Mouse (Mus musculus) heart, embryonic 15.5 days (tissue): ENCODE measurements around the gene Baiap3. TPM values are rescaled to one million over a fixed set of nuclear protein-coding genes. Genes with fewer than 3 reads are reported as not detected.

Experiments
- ATAC-seq: fragments of 200-750 bp; cut with Nextera tagmentation; replicated peaks from 2 replicates; pipeline ENCODE4 v1.8.0; 2017; ENCODE audit warnings: low read depth, moderate TSS enrichment; ENCODE audit not compliant: insufficient number of reproducible peaks, insufficient read depth, low FRiP score
- H3K27ac ChIP-seq: fragments of 300-500 bp; sonication (generic); 2 replicates; pipeline ENCODE4 v1.5.1; 2015; ENCODE audit warnings: mild to moderate bottlenecking, inconsistent platforms
- H3K27me3 ChIP-seq: fragments of 300-500 bp; sonication (generic); 2 replicates; pipeline ENCODE4 v1.6.1; 2015; ENCODE audit warnings: inconsistent platforms
- H3K36me3 ChIP-seq: fragments of 300-500 bp; sonication (generic); 2 replicates; pipeline ENCODE4 v1.6.1; 2015; ENCODE audit warnings: mild to moderate bottlenecking, inconsistent platforms
- H3K4me1 ChIP-seq: fragments of 300-500 bp; sonication (generic); replicated peaks from 2 replicates; pipeline ENCODE4 v1.6.1; 2015; ENCODE audit warnings: inconsistent platforms
- H3K4me2 ChIP-seq: fragments of 300-500 bp; sonication (generic); 2 replicates; pipeline ENCODE4 v1.6.1; 2015; ENCODE audit warnings: inconsistent platforms, mild to moderate bottlenecking, moderate library complexity
- H3K4me3 ChIP-seq: fragments of 300-500 bp; sonication (generic); 2 replicates; pipeline ENCODE4 v1.5.1; 2015; ENCODE audit warnings: mild to moderate bottlenecking, inconsistent platforms
- H3K9ac ChIP-seq: fragments of 300-500 bp; sonication (generic); 2 replicates; pipeline ENCODE4 v1.6.1; 2015; ENCODE audit warnings: mild to moderate bottlenecking, inconsistent platforms
- H3K9me3 ChIP-seq: fragments of 300-500 bp; sonication (generic); replicated peaks from 2 replicates; pipeline ENCODE4 v1.6.1; 2016; ENCODE audit warnings: inconsistent platforms
- WGBS: fragments of 180-500 bp; shearing (Covaris S2); methylation state at CpG from one replicate; pipeline ENCODE4 v1.1.7; 2015; ENCODE audit warnings: mixed read lengths; 5-methylcytosine and 5-hydroxymethylcytosine counted together
- polyA plus RNA-seq: library from polyadenylated mRNA; unstranded; fragments of >200 nt; fragmentation: Nextera tagmentation; extraction: Ambion mirVana; gene quantifications from 2 replicates; pipeline ENCODE4 v1.2.1, GENCODE M21; 2015

Baiap3 gene
- polyA plus RNA-seq, result 0.34 and 1.7 TPM in 2 replicates

- Histone ChIP-seq H3K4me3 (peak within 1 kb of the TSS; percentile 41), H3K27me3 (peaks cover 51% of the 10 kb centered on the region), H3K4me2 (peak within 1 kb of the TSS; percentile 70), H3K36me3 (peaks cover 10% of the 10 kb centered on the region), H3K9me3 (no peaks in the 10 kb centered on the region), H3K27ac (no peak within 1 kb of the TSS), H3K9ac (peak within 1 kb of the TSS; percentile 40), H3K4me1 (peaks cover 13% of the 10 kb centered on the region)
- 3% methylated on average over 35 of the region's 35 CpGs for WGBS
- 0 out of 2 replicates have a peak, but pooled peaks have one; percentile 34 for ATAC-seq
Measured at GRCm38 (mm10) chr17:25256140-25256754, at the start of gene Baiap3. Gene Baiap3 (minus strand): TSS chr17:25256364.

GRCm38 (mm10) chr17:25298094-25298493 lies 41.9 kb upstream of the Baiap3 start, which contains the start of gene Prss34:
Gene Prss34 (plus strand): TSS chr17:25298394.
- H3K4me3 ChIP-seq, result no peak within 1 kb of the TSS
- H3K36me3 ChIP-seq, result no peaks in the 10 kb centered on the region
- 72% methylated on average over 5 of the region's 5 CpGs for WGBS
- H3K9me3 ChIP-seq, result no peaks in the 10 kb centered on the region
- H3K4me1 ChIP-seq, result no peaks in the 10 kb centered on the region
- H3K4me2 ChIP-seq, result no peak within 1 kb of the TSS
- H3K27me3 ChIP-seq, result peaks cover 23% of the 10 kb centered on the region; the same call in 1 of the 2 replicates
- no peak for ATAC-seq
- no peak within 1 kb of the TSS for H3K9ac ChIP-seq
- no peak within 1 kb of the TSS for H3K27ac ChIP-seq

GRCm38 (mm10) chr17:25294111-25294510 lies 37.9 kb upstream of the Baiap3 start:
- WGBS, result 52% methylated on average over 1 of the region's 1 CpGs
- no peak for ATAC-seq
- Histone ChIP-seq H3K27me3 (peaks cover 9% of the 10 kb centered on the region; the same call in 1 of the 2 replicates), H3K27ac (no peak overlapping the region), H3K9me3 (no peaks in the 10 kb centered on the region), H3K9ac (no peak overlapping the region), H3K36me3 (no peaks in the 10 kb centered on the region), H3K4me2 (no peak overlapping the region), H3K4me1 (no peaks in the 10 kb centered on the region), H3K4me3 (no peak overlapping the region)

DNA sequence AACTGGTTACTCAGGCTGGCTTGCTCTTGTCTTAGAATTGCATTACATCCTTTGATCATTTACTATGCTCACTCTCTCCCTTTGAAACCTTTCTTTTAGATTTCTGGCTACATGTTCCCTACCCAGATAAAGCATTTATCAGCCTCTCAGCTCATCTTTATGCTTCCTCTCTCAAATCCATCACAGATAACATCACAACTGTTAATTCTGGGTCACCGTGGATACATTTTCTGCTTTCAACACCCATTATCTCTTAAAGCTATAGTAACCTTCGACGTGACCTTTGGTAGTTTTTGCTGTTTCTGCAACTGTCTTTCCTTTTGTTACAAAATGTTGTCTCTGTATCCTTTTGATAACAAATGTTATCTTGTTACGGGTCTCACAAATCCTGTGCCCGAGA lies 37.3 kb upstream of the Baiap3 start:
- Histone ChIP-seq H3K27me3 (peaks cover 5% of the 10 kb centered on the region; the same call in 1 of the 2 replicates), H3K4me1 (no peaks in the 10 kb centered on the region), H3K4me2 (no peak overlapping the region), H3K27ac (no peak overlapping the region), H3K9me3 (no peaks in the 10 kb centered on the region), H3K9ac (no peak overlapping the region), H3K4me3 (no peak overlapping the region), H3K36me3 (no peaks in the 10 kb centered on the region)
- no peak for ATAC-seq
- WGBS, result 41% methylated on average over 5 of the region's 5 CpGs

- no peak for ATAC-seq
- Histone ChIP-seq H3K27ac (no peak overlapping the region), H3K27me3 (no peaks in the 10 kb centered on the region), H3K4me2 (no peak overlapping the region), H3K9ac (no peak overlapping the region), H3K9me3 (no peaks in the 10 kb centered on the region), H3K4me3 (no peak overlapping the region), H3K36me3 (no peaks in the 10 kb centered on the region), H3K4me1 (no peaks in the 10 kb centered on the region)
- WGBS, result 22% methylated on average over 4 of the region's 4 CpGs
Measured at GRCm38 (mm10) chr17:25290411-25290810, 34.2 kb upstream of the Baiap3 start.

DNA sequence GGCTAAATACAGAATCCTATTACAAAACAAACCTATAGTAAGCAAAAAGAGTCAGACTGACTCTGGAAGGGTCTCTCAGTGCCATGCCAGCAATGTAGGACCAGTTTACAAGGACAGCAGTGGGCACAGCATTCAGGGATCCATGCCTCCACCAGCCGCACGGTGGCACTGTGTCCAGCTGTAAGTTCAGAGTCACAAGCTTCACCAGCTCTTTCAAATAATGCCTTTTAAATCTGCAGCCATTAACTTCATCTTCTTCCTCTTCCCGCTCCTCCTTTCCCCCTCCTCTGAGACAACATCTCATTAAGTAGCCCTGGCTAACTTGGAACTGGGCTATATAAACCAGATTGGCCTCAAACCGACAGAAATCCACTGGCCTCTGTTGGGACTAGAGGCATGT lies 32.7 kb upstream of the Baiap3 start:
- Histone ChIP-seq H3K4me1 (0 out of 2 replicates have a peak, but pooled peaks cover 2% of the 10 kb centered on the region), H3K9me3 (no peaks in the 10 kb centered on the region), H3K27ac (no peak overlapping the region), H3K9ac (no peak overlapping the region), H3K27me3 (no peaks in the 10 kb centered on the region), H3K4me2 (no peak overlapping the region), H3K36me3 (no peaks in the 10 kb centered on the region), H3K4me3 (no peak overlapping the region)
- no peak for ATAC-seq
- 26% methylated on average over 4 of the region's 4 CpGs for WGBS

DNA sequence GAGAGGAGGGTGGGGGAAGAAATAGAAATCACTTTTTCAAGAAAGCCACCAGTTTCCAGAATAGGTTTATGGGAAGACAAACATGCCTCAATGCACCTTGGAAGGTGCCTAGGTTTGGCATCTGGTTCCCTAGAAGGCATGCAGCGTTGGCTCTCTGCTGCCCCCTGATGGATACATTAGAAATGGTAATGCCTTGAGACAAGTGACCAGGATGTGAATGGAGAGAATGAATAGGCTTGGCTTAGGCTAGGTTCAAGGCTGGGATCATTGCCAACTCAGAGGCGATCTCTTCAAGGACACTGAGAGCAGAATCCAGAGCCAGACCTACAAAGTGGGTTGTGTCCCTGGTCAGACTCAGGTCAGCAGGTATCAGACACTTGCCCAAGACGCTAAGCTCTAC lies 28.9 kb upstream of the Baiap3 start:
- no peak overlapping the region for H3K27ac ChIP-seq
- H3K36me3 ChIP-seq, result no peaks in the 10 kb centered on the region
- no peak overlapping the region for H3K4me2 ChIP-seq
- 0 out of 2 replicates have a peak, but pooled peaks cover 2% of the 10 kb centered on the region for H3K4me1 ChIP-seq
- WGBS, result 21% methylated on average over 3 of the region's 3 CpGs
- H3K9me3 ChIP-seq, result no peaks in the 10 kb centered on the region
- H3K27me3 ChIP-seq, result no peaks in the 10 kb centered on the region
- no peak overlapping the region for H3K4me3 ChIP-seq
- H3K9ac ChIP-seq, result no peak overlapping the region
- no peak for ATAC-seq

- no peaks in the 10 kb centered on the region for H3K9me3 ChIP-seq
- no peak overlapping the region for H3K4me3 ChIP-seq
- H3K27me3 ChIP-seq, result no peaks in the 10 kb centered on the region
- H3K9ac ChIP-seq, result no peak overlapping the region
- 0 out of 2 replicates have a peak, but pooled peaks cover 2% of the 10 kb centered on the region for H3K4me1 ChIP-seq
- no peaks in the 10 kb centered on the region for H3K36me3 ChIP-seq
- ATAC-seq, result 0 out of 2 replicates have a peak, but pooled peaks have one; percentile 18
- no peak overlapping the region for H3K27ac ChIP-seq
- H3K4me2 ChIP-seq, result peak overlapping the region; percentile 23; the same call in 1 of the 2 replicates
- 25% methylated on average over 11 of the region's 11 CpGs for WGBS
Measured at GRCm38 (mm10) chr17:25282133-25282532, 26.0 kb upstream of the Baiap3 start.

- no peak for ATAC-seq
- Histone ChIP-seq H3K27me3 (no peaks in the 10 kb centered on the region), H3K4me1 (peaks cover 21% of the 10 kb centered on the region), H3K4me3 (no peak overlapping the region), H3K9me3 (no peaks in the 10 kb centered on the region), H3K36me3 (no peaks in the 10 kb centered on the region), H3K4me2 (no peak overlapping the region), H3K9ac (no peak overlapping the region), H3K27ac (no peak overlapping the region)
- WGBS, result 91% methylated on average over 3 of the region's 3 CpGs
Measured at GRCm38 (mm10) chr17:25275833-25276232, 19.7 kb upstream of the Baiap3 start.

GRCm38 (mm10) chr17:25274571-25275346 lies 18.6 kb upstream of the Baiap3 start, which contains the start of gene Ube2i:
Gene Ube2i (minus strand): TSS chr17:25274622.
- no peak for ATAC-seq
- 79% methylated on average over 9 of the region's 9 CpGs for WGBS
- H3K36me3 ChIP-seq, result no peaks in the 10 kb centered on the region
- H3K4me2 ChIP-seq, result peak within 1 kb of the TSS; percentile 85
- H3K27ac ChIP-seq, result peak within 1 kb of the TSS; percentile 98
- H3K4me1 ChIP-seq, result peaks cover 30% of the 10 kb centered on the region
- H3K9ac ChIP-seq, result peak within 1 kb of the TSS; percentile 94
- H3K4me3 ChIP-seq, result peak within 1 kb of the TSS; percentile 75
- H3K27me3 ChIP-seq, result no peaks in the 10 kb centered on the region
- no peaks in the 10 kb centered on the region for H3K9me3 ChIP-seq

GRCm38 (mm10) chr17:25273706-25274501 lies 17.7 kb upstream of the Baiap3 start:
- Histone ChIP-seq H3K4me3 (peak overlapping the region; percentile 75), H3K27me3 (no peaks in the 10 kb centered on the region), H3K27ac (peak overlapping the region; percentile 98), H3K9ac (peak overlapping the region; percentile 94), H3K4me1 (peaks cover 34% of the 10 kb centered on the region), H3K36me3 (peaks cover 7% of the 10 kb centered on the region), H3K4me2 (peak overlapping the region; percentile 85), H3K9me3 (no peaks in the 10 kb centered on the region)
- WGBS, result 1% methylated on average over 39 of the region's 45 CpGs
- ATAC-seq, result peak; percentile 84
